Mouse (Mus musculus) left cerebral cortex, adult 11 months (tissue): ENCODE results near the gene Slc22a22.

Experiments used
- DNase-seq: peaks from one replicate; pipeline ENCODE4 v3.0.0; 2022; ENCODE audit warnings: low spot score

The Slc22a22 gene

GRCm38 (mm10) chr15:57477525-57477924 lies at the start of gene Slc22a22:
Gene Slc22a22 (minus strand): TSS chr15:57477625.
- no peak for DNase-seq

- DNase-seq, result no peak
These were observed 46.3 kb upstream of the Slc22a22 start for GRCm38 (mm10) chr15:57523510-57524298.

GRCm38 (mm10) chr15:57522160-57522559 lies 44.7 kb upstream of the Slc22a22 start:
- no peak for DNase-seq

- no peak for DNase-seq
These were observed 32.1 kb upstream of the Slc22a22 start for GRCm38 (mm10) chr15:57509185-57510172.

- peak; percentile 21 for DNase-seq
These were observed 31.1 kb upstream of the Slc22a22 start for GRCm38 (mm10) chr15:57508242-57509184.

GRCm38 (mm10) chr15:57504126-57504705 lies 26.8 kb upstream of the Slc22a22 start:
- DNase-seq, result no peak

- DNase-seq, result no peak
These were observed 26.2 kb upstream of the Slc22a22 start for GRCm38 (mm10) chr15:57503656-57504055.

- DNase-seq, result no peak
These were observed 24.1 kb upstream of the Slc22a22 start for GRCm38 (mm10) chr15:57501559-57501958.

GRCm38 (mm10) chr15:57496106-57496505 lies 18.7 kb upstream of the Slc22a22 start:
- no peak for DNase-seq

GRCm38 (mm10) chr15:57482509-57482908 lies 5.1 kb upstream of the Slc22a22 start:
- no peak for DNase-seq

GRCm38 (mm10) chr15:57471648-57472047 lies 5.8 kb downstream of the Slc22a22 start:
- no peak for DNase-seq

GRCm38 (mm10) chr15:57465996-57466395 lies 11.4 kb downstream of the Slc22a22 start:
- DNase-seq, result no peak

- DNase-seq, result no peak
These were observed 12.4 kb downstream of the Slc22a22 start for GRCm38 (mm10) chr15:57465061-57465460.

GRCm38 (mm10) chr15:57464066-57464465 lies 13.4 kb downstream of the Slc22a22 start:
- no peak for DNase-seq

- DNase-seq, result no peak
These were observed 16.1 kb downstream of the Slc22a22 start for GRCm38 (mm10) chr15:57461284-57461683.

GRCm38 (mm10) chr15:57457374-57457773 lies 20.1 kb downstream of the Slc22a22 start:
- no peak for DNase-seq

- DNase-seq, result no peak
These were observed 42.6 kb downstream of the Slc22a22 start for GRCm38 (mm10) chr15:57434710-57435404.

GRCm38 (mm10) chr15:57408498-57408897 lies 68.9 kb downstream of the Slc22a22 start:
- peak; percentile 6 for DNase-seq

- DNase-seq, result no peak
These were observed 78.8 kb downstream of the Slc22a22 start for GRCm38 (mm10) chr15:57398439-57399148.

- DNase-seq, result no peak
These were observed 83.4 kb downstream of the Slc22a22 start for GRCm38 (mm10) chr15:57394053-57394452.
